Mouse (Mus musculus) MEL-GATA-1-ER (cell line): ENCODE results near the gene Dock6.
"Not testable (repeated sequence)": the region's sequence is repeated elsewhere in the genome, so short reads cannot be mapped to it uniquely, and the experiment has no call there.

Source experiments
- DNase-seq: peaks from one replicate; pipeline ENCODE4 v3.0.0-alpha.2; 2012; ENCODE audit warnings: low read depth; ENCODE audit errors: extremely low read depth

Gene Dock6

DNA sequence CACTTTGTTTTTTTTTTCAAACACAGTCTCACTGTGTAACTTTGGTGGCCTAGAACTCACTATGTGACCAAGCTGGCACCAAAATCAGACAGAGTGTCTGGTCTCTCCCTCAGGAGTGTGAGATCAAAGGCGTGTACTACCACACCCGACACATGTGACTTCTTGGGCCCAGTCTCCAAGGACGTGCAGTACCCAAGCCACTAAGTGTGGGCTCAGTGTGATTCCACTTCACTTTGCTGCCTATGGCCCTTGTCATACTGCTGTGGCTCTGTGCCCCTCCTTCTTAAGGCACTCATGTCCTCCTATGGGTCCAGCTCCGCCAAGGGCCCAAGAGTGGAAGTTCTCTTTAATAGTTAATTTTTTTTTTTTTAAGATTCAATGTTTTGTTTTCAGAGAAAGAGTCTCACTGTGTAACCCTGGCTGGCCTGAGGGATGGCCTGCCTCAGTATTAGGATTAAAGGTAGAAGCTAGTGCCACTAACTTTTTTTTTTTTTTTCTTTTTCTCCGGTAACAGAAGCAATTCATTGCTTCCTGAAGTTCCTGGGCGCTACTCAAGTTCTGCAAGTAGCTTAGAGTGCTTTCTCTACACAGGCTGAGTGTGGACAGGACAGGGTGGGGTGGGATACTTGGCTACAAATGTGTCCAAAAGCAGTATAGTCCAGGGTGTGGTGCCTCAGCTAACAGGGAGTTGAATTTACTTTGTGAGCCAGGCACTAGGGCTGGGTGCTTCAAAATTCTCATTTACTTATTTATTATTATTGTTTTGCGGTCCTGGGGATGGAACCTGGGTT lies 67.7 kb downstream of the Dock6 start:
- DNase-seq = no peak

DNA sequence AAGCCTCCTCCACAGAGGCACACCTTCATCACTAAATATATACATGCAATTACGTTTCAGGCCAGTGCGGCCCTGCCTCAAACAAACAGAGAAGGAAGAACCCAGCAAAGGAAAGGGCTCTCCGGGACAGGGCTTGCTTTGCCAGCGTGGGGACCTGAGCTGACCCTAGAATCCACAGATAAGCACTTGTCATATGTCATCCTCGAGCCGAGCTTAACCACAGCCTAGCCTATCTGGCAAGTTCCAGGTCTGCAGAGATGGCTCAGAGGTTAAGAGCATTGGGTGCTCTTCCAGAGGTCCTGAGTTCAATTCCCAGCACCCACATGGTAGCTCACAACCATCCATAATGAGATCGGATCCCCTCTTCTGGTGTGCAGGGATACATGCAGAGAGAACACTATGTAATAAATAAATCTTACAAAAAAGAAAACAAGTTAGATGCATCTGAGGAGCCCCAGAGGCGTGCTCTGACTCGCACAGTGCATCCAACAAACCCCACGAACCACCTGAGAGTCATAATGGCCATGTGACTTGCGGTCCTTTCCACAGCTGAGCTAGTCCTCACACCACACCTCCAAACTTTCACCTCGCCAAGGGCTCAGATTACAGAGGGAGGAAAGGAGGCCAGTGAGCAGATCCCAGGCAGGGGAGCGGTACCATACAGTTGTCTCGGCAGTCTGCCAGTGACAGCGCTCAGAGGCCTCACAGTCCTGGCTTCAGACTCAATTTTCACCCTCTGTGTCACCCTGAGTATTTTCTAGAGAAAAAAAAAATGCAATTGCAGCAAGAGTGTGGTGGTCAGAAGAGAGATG lies 70.6 kb downstream of the Dock6 start:
- no peak for DNase-seq

GRCm38 (mm10) chr9:21777726-21778125 lies 74.7 kb downstream of the Dock6 start:
- DNase-seq = no peak

GRCm38 (mm10) chr9:21774353-21774752 lies 78.1 kb downstream of the Dock6 start:
- no peak for DNase-seq

- not testable (repeated sequence) for DNase-seq
Measured at GRCm38 (mm10) chr9:21773396-21773795, 79.0 kb downstream of the Dock6 start.

DNA sequence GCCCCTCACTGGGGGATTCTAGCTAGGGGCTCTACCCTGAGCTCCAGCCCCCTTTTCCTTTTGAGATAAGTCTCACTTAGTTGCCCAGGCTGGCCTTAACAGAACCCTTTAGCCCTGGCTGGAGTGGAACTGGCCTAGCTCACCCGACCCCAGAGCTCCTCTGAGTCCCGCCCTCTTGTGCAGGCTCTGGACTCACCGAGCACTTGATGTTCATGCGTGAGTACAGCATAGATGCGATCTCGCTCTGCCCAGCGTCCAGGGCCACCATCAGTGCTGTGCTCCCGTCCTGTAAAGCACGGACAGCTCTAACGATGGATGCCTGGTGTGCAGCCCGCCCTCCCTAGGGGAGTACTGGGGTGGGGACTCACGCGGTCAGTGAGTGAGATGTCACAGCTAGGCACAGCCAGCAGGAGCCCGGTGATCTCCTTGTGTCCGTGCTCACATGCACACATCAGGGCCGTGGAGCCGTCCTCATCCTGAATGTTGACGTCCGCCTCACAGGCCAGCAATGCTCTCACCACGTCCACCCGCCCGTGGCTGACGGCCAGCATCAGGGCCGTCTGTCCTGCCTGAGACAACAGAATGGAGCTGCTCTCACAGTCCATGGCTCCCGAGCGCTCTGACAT lies 82.8 kb downstream of the Dock6 start:
- DNase-seq = no peak

GRCm38 (mm10) chr9:21768511-21769411 lies 83.7 kb downstream of the Dock6 start:
- DNase-seq = no peak

- DNase-seq = no peak
Measured at GRCm38 (mm10) chr9:21767896-21768295, 84.5 kb downstream of the Dock6 start.

DNA sequence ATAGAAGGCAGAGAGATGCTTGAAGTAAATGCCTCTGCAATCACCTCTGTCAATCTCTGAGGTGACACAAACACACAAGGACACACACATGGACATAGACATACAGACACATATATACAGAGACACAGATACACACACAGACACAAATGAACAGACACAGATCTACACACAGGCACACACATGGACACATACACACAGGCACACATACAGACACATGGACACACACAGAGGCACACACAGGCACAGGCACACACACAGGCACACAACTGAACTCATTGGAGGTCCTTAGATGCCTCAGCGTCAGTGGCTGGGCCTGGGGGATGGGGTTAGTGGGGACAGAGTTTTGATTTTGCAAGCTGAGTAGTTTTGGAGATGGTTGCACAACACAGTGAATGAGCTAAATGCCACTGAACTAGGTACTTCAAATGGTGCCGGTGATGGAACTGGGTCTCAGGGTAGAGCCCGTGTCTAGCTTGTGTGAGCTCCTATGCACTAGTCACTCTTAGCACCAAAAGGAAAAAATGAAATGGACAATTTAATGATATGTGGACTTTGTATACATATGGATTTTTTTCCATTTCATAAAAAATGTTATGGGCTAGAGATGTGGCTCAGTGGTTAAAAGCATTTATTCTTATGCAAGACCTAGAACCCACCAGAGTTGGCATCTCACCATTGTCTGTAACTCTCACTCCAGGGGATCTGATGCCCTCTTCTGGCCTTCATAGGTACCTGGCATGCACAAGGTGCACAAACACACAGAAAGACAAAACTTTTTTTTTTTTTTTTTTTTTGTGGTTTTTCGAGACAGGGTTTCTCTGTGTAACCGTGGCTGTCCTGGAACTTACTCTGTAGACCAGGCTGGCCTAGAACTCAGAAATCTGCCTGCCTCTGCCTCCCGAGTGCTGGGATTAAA lies 88.1 kb downstream of the Dock6 start:
- DNase-seq = no peak

DNA sequence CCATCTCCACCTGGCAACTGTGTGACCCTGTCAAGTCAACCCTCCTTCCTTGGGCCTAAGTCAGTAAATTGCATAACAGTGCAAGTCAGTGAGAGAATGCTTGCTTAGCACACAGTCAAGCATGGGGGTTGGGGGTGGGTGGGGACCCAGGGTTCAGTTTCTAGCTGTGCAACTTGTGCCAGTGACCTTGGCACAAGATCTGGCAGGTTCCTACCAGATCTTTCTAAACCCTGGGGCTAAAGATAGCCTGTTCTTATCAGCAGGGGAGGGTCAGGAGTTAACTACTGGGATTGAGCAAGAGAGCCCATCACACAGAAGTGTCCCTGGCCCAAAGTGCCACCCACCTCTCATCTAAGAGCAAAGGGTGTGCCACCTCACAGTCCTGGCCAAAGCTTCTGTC lies 90.3 kb downstream of the Dock6 start:
- no peak for DNase-seq

- peak; percentile 99 for DNase-seq
Measured at GRCm38 (mm10) chr9:21760155-21761088, 92.0 kb downstream of the Dock6 start, which contains the start of gene Spc24. Gene Spc24, minus strand, starts transcription at chr9:21760303.

GRCm38 (mm10) chr9:21759718-21760117 lies 92.7 kb downstream of the Dock6 start:
- peak; percentile 25 for DNase-seq

GRCm38 (mm10) chr9:21758576-21759529 lies 93.6 kb downstream of the Dock6 start:
- no peak for DNase-seq

GRCm38 (mm10) chr9:21754516-21755321 lies 97.7 kb downstream of the Dock6 start:
- no peak for DNase-seq

GRCm38 (mm10) chr9:21754003-21754402 lies 98.4 kb downstream of the Dock6 start:
- DNase-seq = no peak

GRCm38 (mm10) chr9:21752252-21752792 lies 100.1 kb downstream of the Dock6 start:
- DNase-seq = no peak

GRCm38 (mm10) chr9:21751347-21751746 lies 101.1 kb downstream of the Dock6 start:
- no peak for DNase-seq
